Mouse (Mus musculus): ENCODE data around the gene Xlr3c. TPM values are rescaled to one million over a fixed set of nuclear protein-coding genes. Genes with fewer than 3 reads are reported as not detected.
"Not testable (repeated sequence)": the region's sequence is repeated elsewhere in the genome, so short reads cannot be mapped to it uniquely, and the experiment has no call there.

Xlr3c gene
- not detected in 2 replicates for total RNA-seq (2014; rRNA removed; ENCODE audit: low replicate concordance)
- not detected in 2 replicates for polyA plus RNA-seq (2015; fragmentation: Nextera tagmentation; extraction: Ambion mirVana)

- not testable (repeated sequence) for H3K36me3 ChIP-seq (replicated peaks; ENCODE audit: control insufficient read depth, insufficient read depth, low read length); H3K4me1 ChIP-seq (ENCODE audit: control insufficient read depth, insufficient read depth); H3K27ac ChIP-seq (ENCODE audit: low read depth); H3K27me3 ChIP-seq (ENCODE audit: control insufficient read depth, insufficient read depth, low read length); H3K4me2 ChIP-seq (ENCODE audit: low read depth, low read length); H3K9ac ChIP-seq (replicated peaks; ENCODE audit: low read depth, low read length); DNase-seq (ENCODE audit: low spot score); ATAC-seq (ENCODE audit: insufficient read depth, low read depth); H3K4me3 ChIP-seq (ENCODE audit: low read depth, low read length); H3K9me3 ChIP-seq (replicated peaks; ENCODE audit: control insufficient read depth, low read length)
- 79% methylated on average over 14 of the region's 14 CpGs for WGBS
Measured at GRCm38 (mm10) chrX:73265270-73265669, at the start of gene Xlr3c. Xlr3c (minus strand) TSS chrX:73265390.

DNA sequence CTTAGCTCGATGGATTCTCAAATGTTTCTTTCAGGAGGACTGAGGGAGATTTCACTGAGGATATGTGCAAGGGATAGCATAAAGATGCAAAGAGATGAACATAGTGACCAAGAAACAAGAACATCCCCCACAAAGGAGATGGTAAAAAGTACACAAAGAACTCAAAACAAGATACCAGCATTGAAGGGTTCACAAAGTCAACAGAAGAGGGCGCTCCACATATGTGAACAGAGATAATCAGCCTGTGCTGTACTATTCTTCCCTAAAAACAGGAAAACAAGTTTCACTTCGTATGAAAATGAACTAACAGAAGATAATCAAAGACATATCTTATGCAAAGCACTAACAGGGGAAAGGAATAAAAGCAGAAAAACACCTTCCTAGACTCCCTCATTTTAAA lies 47.3 kb upstream of the Xlr3c start:
- Histone ChIP-seq H3K9ac (replicated peaks; ENCODE audit: low read depth, low read length) (no peak overlapping the region), H3K9me3 (replicated peaks; ENCODE audit: control insufficient read depth, low read length) (no peaks in the 10 kb centered on the region), H3K4me1 (ENCODE audit: control insufficient read depth, insufficient read depth) (no peaks in the 10 kb centered on the region), H3K36me3 (replicated peaks; ENCODE audit: control insufficient read depth, insufficient read depth, low read length) (no peaks in the 10 kb centered on the region), H3K27me3 (ENCODE audit: control insufficient read depth, insufficient read depth, low read length) (no peaks in the 10 kb centered on the region; the same call in 1 of the 2 replicates), H3K27ac (ENCODE audit: low read depth) (no peak overlapping the region), H3K4me2 (ENCODE audit: low read depth, low read length) (no peak overlapping the region), H3K4me3 (ENCODE audit: low read depth, low read length) (no peak overlapping the region)
- WGBS: 19% methylated on average over 3 of the region's 3 CpGs
- no peak for TF ChIP-seq EP300 (IDR thresholded peaks at IDR 0.05; ENCODE audit: low read depth)
- TF ChIP-seq CTCF (IDR thresholded peaks at IDR 0.05; ENCODE audit: low read depth): peak; percentile 54
- ATAC-seq (ENCODE audit: insufficient read depth, low read depth) (no peak), DNase-seq (ENCODE audit: low spot score) (peak; percentile 5)

GRCm38 (mm10) chrX:73295745-73296144 lies 30.6 kb upstream of the Xlr3c start:
- DNase-seq (ENCODE audit: low spot score); H3K27me3 ChIP-seq (ENCODE audit: control insufficient read depth, insufficient read depth, low read length); ATAC-seq (ENCODE audit: insufficient read depth, low read depth); H3K27ac ChIP-seq (ENCODE audit: low read depth); H3K4me1 ChIP-seq (ENCODE audit: control insufficient read depth, insufficient read depth); H3K4me2 ChIP-seq (ENCODE audit: low read depth, low read length); H3K36me3 ChIP-seq (replicated peaks; ENCODE audit: control insufficient read depth, insufficient read depth, low read length); H3K4me3 ChIP-seq (ENCODE audit: low read depth, low read length); H3K9ac ChIP-seq (replicated peaks; ENCODE audit: low read depth, low read length); H3K9me3 ChIP-seq (replicated peaks; ENCODE audit: control insufficient read depth, low read length): not testable (repeated sequence)
- 44% methylated on average over 7 of the region's 10 CpGs for WGBS

GRCm38 (mm10) chrX:73292876-73293275 lies 27.7 kb upstream of the Xlr3c start, which contains the start of the genes Xlr5a and Xlr5c:
Xlr5a (minus strand) TSS chrX:73292976.
Xlr5c (minus strand) TSS chrX:73292976.
- not testable (repeated sequence) for H3K4me3 ChIP-seq (ENCODE audit: low read depth, low read length); H3K9me3 ChIP-seq (replicated peaks; ENCODE audit: control insufficient read depth, low read length); H3K27ac ChIP-seq (ENCODE audit: low read depth); H3K27me3 ChIP-seq (ENCODE audit: control insufficient read depth, insufficient read depth, low read length); ATAC-seq (ENCODE audit: insufficient read depth, low read depth); DNase-seq (ENCODE audit: low spot score); H3K4me2 ChIP-seq (ENCODE audit: low read depth, low read length); H3K36me3 ChIP-seq (replicated peaks; ENCODE audit: control insufficient read depth, insufficient read depth, low read length); H3K9ac ChIP-seq (replicated peaks; ENCODE audit: low read depth, low read length); H3K4me1 ChIP-seq (ENCODE audit: control insufficient read depth, insufficient read depth)
- WGBS: 82% methylated on average over 10 of the region's 17 CpGs

- H3K9me3 ChIP-seq (replicated peaks; ENCODE audit: control insufficient read depth, low read length); H3K36me3 ChIP-seq (replicated peaks; ENCODE audit: control insufficient read depth, insufficient read depth, low read length); H3K4me2 ChIP-seq (ENCODE audit: low read depth, low read length); H3K27me3 ChIP-seq (ENCODE audit: control insufficient read depth, insufficient read depth, low read length); H3K27ac ChIP-seq (ENCODE audit: low read depth); H3K4me1 ChIP-seq (ENCODE audit: control insufficient read depth, insufficient read depth); H3K9ac ChIP-seq (replicated peaks; ENCODE audit: low read depth, low read length); H3K4me3 ChIP-seq (ENCODE audit: low read depth, low read length); ATAC-seq (ENCODE audit: insufficient read depth, low read depth); DNase-seq (ENCODE audit: low spot score): not testable (repeated sequence)
- 90% methylated on average over 1 of the region's 2 CpGs for WGBS
Measured at GRCm38 (mm10) chrX:73262428-73262827, 2.8 kb downstream of the Xlr3c start.

DNA sequence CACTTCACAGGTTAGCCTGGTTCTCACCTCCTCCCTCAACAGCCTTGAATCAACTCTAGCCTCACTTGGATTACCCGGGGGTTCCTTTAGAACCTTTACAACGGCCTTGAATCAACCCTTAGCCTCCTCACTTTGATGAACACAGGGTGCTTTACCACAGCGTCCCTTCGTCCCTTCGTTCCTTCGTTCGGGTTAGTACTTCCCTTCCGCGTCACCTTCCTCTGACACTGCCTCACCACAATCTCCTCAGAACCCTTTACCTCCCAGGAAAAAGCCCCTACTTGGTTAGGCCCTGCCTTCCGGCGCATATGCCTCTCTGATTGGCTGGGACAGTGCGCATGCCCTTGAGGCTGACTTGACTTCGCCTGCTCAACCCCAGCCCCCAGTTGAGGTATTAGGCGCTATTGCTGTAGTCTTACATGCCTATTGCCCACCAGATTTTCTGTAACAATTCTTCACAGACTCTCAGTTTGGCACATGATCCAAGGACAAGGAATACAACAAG lies 22.3 kb downstream of the Xlr3c start, which contains the start of gene Xlr4c:
Xlr4c (minus strand) TSS at position 310 of the 505 bp plus-strand sequence.
- not testable (repeated sequence) for H3K4me1 ChIP-seq (ENCODE audit: control insufficient read depth, insufficient read depth); H3K27me3 ChIP-seq (ENCODE audit: control insufficient read depth, insufficient read depth, low read length); H3K9me3 ChIP-seq (replicated peaks; ENCODE audit: control insufficient read depth, low read length); H3K4me3 ChIP-seq (ENCODE audit: low read depth, low read length); DNase-seq (ENCODE audit: low spot score); H3K4me2 ChIP-seq (ENCODE audit: low read depth, low read length); H3K36me3 ChIP-seq (replicated peaks; ENCODE audit: control insufficient read depth, insufficient read depth, low read length); H3K9ac ChIP-seq (replicated peaks; ENCODE audit: low read depth, low read length); ATAC-seq (ENCODE audit: insufficient read depth, low read depth); H3K27ac ChIP-seq (ENCODE audit: low read depth)
- WGBS: 86% methylated on average over 12 of the region's 14 CpGs

All from heart, postnatal 0 days (tissue).